Mouse (Mus musculus) activated CD4-positive, CD25-positive, alpha-beta regulatory T cell, adult 4 months (primary cell): Measurements from ENCODE around the gene Dpagt1. TPM values are rescaled to one million over a fixed set of nuclear protein-coding genes. Genes with fewer than 3 reads are reported as not detected.

Experiments used
- polyA plus RNA-seq, 2 experiments: library from polyadenylated mRNA; unstranded; fragments of 100-300 nt; shearing (Covaris generic); gene quantifications; one replicate each; pipeline ENCODE4 v1.2.1; 2017

The Dpagt1 gene
- polyA plus RNA-seq, 2 experiments from 2014 or later = 16.5 to 18.0 TPM

Other genes starting within 250 kb of the Dpagt1 start
- not detected for gene Mfrp, start 224.3 kb upstream of the Dpagt1 start, polyA plus RNA-seq
- not detected for gene C1qtnf5, start 218.8 kb upstream of the Dpagt1 start, polyA plus RNA-seq
- gene Gm49380, start 212.5 kb upstream of the Dpagt1 start, polyA plus RNA-seq = not detected
- gene Rnf26, start 212.5 kb upstream of the Dpagt1 start, polyA plus RNA-seq = 1 to 10 TPM; 3.2 to 7.9 TPM
- gene Mcam, start 191.6 kb upstream of the Dpagt1 start, polyA plus RNA-seq = under 1 TPM in 1 of 2 experiments, not detected in 1; 0.16 TPM
- 10 to 100 TPM; 22.8 to 25.0 TPM for gene Cbl, start 92.0 kb upstream of the Dpagt1 start, polyA plus RNA-seq
- not detected for gene Ccdc153, start 85.3 kb upstream of the Dpagt1 start, polyA plus RNA-seq
- gene Pdzd3, start 74.5 kb upstream of the Dpagt1 start, polyA plus RNA-seq = under 1 TPM in 1 of 2 experiments, not detected in 1; 0.30 TPM
- 1 to 10 TPM; 2.8 to 6.0 TPM for gene Nlrx1, start 57.4 kb upstream of the Dpagt1 start, polyA plus RNA-seq
- gene Abcg4, start 37.4 kb upstream of the Dpagt1 start, polyA plus RNA-seq = not detected
- 10 to 100 TPM; 18.1 to 21.7 TPM for gene Hinfp, start 20.3 kb upstream of the Dpagt1 start, polyA plus RNA-seq
- 1 to 10 TPM; 4.3 to 5.3 TPM for gene C2cd2l, start 5.7 kb upstream of the Dpagt1 start, polyA plus RNA-seq
- 10 to 100 TPM; 29.0 to 36.5 TPM for gene H2afx, start 8.7 kb downstream of the Dpagt1 start, polyA plus RNA-seq
- gene Hmbs, start 18.2 kb downstream of the Dpagt1 start, polyA plus RNA-seq = 10 to 100 TPM; 27.6 to 33.4 TPM
- gene Vps11, start 35.7 kb downstream of the Dpagt1 start, polyA plus RNA-seq = 10 to 100 TPM; 21.5 to 40.8 TPM
- 10 to 100 TPM; 15.7 to 20.3 TPM for gene Hyou1, start 53.5 kb downstream of the Dpagt1 start, polyA plus RNA-seq
- gene Slc37a4, start 70.8 kb downstream of the Dpagt1 start, polyA plus RNA-seq = 10 to 100 TPM; 14.1 to 17.1 TPM
- gene Rps25, start 81.1 kb downstream of the Dpagt1 start, polyA plus RNA-seq = 1,000 to 10,000 TPM; 3,659 to 4,118 TPM
- 100 to 1,000 TPM; 119 to 162 TPM for gene Trappc4, start 81.6 kb downstream of the Dpagt1 start, polyA plus RNA-seq
- 10 to 100 TPM; 20.3 to 27.3 TPM for gene Ccdc84, start 92.5 kb downstream of the Dpagt1 start, polyA plus RNA-seq
- gene Foxr1, start 115.1 kb downstream of the Dpagt1 start, polyA plus RNA-seq = under 1 TPM in 1 of 2 experiments, not detected in 1; 0.45 TPM
- not detected for gene Upk2, start 129.0 kb downstream of the Dpagt1 start, polyA plus RNA-seq
- gene Bcl9l, start 156.8 kb downstream of the Dpagt1 start, polyA plus RNA-seq = 10 to 100 TPM; 13.2 to 15.2 TPM
- 10 to 100 TPM; 49.2 to 80.2 TPM for gene Cxcr5, start 235.9 kb downstream of the Dpagt1 start, polyA plus RNA-seq